Mouse (Mus musculus) kidney, postnatal 0 days (tissue): ENCODE data around the gene Ppp1r13b. TPM values are rescaled to one million over a fixed set of nuclear protein-coding genes. Genes with fewer than 3 reads are reported as not detected.

Experiments used
- ATAC-seq: fragments of 200-750 bp; cut with Nextera tagmentation; replicated peaks from 2 replicates; pipeline ENCODE4 v1.8.0; 2017; ENCODE audit warnings: low read depth, moderate number of reproducible peaks, moderate TSS enrichment, moderate library complexity; ENCODE audit not compliant: low FRiP score
- DNase-seq: peaks from one replicate; pipeline ENCODE4 v3.0.0-alpha.2; 2016; ENCODE audit warnings: low spot score
- H3K27ac ChIP-seq: fragments of 300-500 bp; sonication (generic); 2 replicates; pipeline ENCODE4 v1.5.1; 2014; ENCODE audit warnings: mild to moderate bottlenecking
- H3K27me3 ChIP-seq: fragments of 300-500 bp; sonication (generic); 2 replicates; pipeline ENCODE4 v1.6.1; 2014; ENCODE audit warnings: low read length, mixed read lengths; ENCODE audit not compliant: insufficient read depth
- H3K36me3 ChIP-seq: fragments of 300-500 bp; sonication (generic); 2 replicates; pipeline ENCODE4 v1.6.1; 2014; ENCODE audit warnings: low read length, mixed read lengths; ENCODE audit not compliant: insufficient read depth
- H3K4me1 ChIP-seq: fragments of 300-500 bp; sonication (generic); replicated peaks from 2 replicates; pipeline ENCODE4 v1.6.1; 2014; ENCODE audit warnings: antibody characterized with exemption, low read length, mixed read lengths; ENCODE audit not compliant: insufficient read depth
- H3K4me2 ChIP-seq: fragments of 300-500 bp; sonication (generic); 2 replicates; pipeline ENCODE4 v1.6.1; 2014; ENCODE audit warnings: mild to moderate bottlenecking, low read length, moderate library complexity, mixed read lengths
- H3K4me3 ChIP-seq: fragments of 300-500 bp; sonication (generic); replicated peaks from 2 replicates; pipeline ENCODE4 v1.5.1; 2014; ENCODE audit warnings: low read depth, low read length
- H3K9ac ChIP-seq: fragments of 300-500 bp; sonication (generic); 2 replicates; pipeline ENCODE4 v1.6.1; 2014; ENCODE audit warnings: low read depth, low read length
- H3K9me3 ChIP-seq: fragments of 300-500 bp; sonication (generic); replicated peaks from 2 replicates; pipeline ENCODE4 v1.6.1; 2016; ENCODE audit warnings: low read length, inconsistent platforms, mixed read lengths
- CTCF ChIP-seq: IDR thresholded peaks from 2 replicates; pipeline ENCODE4 v1.5.1; 2016; ENCODE audit warnings: antibody characterized with exemption, low read depth, mild to moderate bottlenecking, moderate library complexity
- WGBS: fragments of 180-500 bp; shearing (Covaris S2); extraction: QIAGEN DNeasy Blood & Tissue Kit; methylation state at CpG from one replicate; pipeline ENCODE4 v1.1.7; 2014; 5-methylcytosine and 5-hydroxymethylcytosine counted together
- polyA plus RNA-seq: library from polyadenylated mRNA; unstranded; fragments of >200 nt; fragmentation: Nextera tagmentation; extraction: Ambion mirVana; gene quantifications from 2 replicates; pipeline ENCODE4 v1.2.1, GENCODE M21; 2015

Gene Ppp1r13b
- polyA plus RNA-seq, 1 experiment from 2014 or later = 16.7 TPM

- 47% methylated on average over 4 of the region's 4 CpGs for WGBS
- no peaks in the 10 kb centered on the region for H3K4me1 ChIP-seq
- ATAC-seq = no peak
Observed at GRCm38 (mm10) chr12:111853546-111853945, 54.4 kb downstream of the Ppp1r13b start.

DNA sequence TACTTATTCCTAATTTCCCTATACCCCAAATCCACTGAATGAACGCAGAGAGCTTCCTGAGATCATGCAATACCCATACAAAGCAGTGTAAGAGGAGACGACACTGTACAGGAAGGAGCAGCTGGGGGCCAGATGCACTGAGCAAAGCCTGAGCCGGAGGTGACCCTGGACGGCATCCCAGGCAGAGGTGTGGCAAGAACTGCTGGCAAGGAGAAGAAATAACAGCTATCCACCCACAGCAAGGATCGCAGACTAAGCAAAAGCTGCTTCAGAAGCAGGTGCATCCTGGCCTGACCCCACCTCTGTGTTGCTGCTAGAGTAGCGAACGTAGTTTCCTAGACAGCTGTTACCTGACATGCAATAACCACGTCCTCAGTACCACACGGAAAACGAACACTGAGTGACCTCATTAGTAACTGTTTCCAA, 54.9 kb downstream of the Ppp1r13b start:
- no peak overlapping the region for H3K9ac ChIP-seq
- 39% methylated on average over 10 of the region's 10 CpGs for WGBS
- no peak for ATAC-seq
- H3K4me3 ChIP-seq = no peak overlapping the region
- no peaks in the 10 kb centered on the region for H3K9me3 ChIP-seq
- DNase-seq = peak; percentile 32
- no peaks in the 10 kb centered on the region for H3K4me1 ChIP-seq
- H3K4me2 ChIP-seq = no peak overlapping the region
- no peak for TF ChIP-seq CTCF
- no peak overlapping the region for H3K27ac ChIP-seq
- 0 out of 2 replicates have a peak, but pooled peaks cover 7% of the 10 kb centered on the region for H3K36me3 ChIP-seq
- no peaks in the 10 kb centered on the region for H3K27me3 ChIP-seq

More at GRCm38 (mm10) chr12:111853546-111853945, 54.4 kb downstream of the Ppp1r13b start:
- Histone ChIP-seq H3K4me2 (no peak overlapping the region), H3K27ac (no peak overlapping the region), H3K36me3 (0 out of 2 replicates have a peak, but pooled peaks cover 7% of the 10 kb centered on the region), H3K9ac (no peak overlapping the region), H3K4me3 (no peak overlapping the region), H3K27me3 (no peaks in the 10 kb centered on the region), H3K9me3 (no peaks in the 10 kb centered on the region)
- no peak for TF ChIP-seq CTCF
- DNase-seq = no peak

DNA sequence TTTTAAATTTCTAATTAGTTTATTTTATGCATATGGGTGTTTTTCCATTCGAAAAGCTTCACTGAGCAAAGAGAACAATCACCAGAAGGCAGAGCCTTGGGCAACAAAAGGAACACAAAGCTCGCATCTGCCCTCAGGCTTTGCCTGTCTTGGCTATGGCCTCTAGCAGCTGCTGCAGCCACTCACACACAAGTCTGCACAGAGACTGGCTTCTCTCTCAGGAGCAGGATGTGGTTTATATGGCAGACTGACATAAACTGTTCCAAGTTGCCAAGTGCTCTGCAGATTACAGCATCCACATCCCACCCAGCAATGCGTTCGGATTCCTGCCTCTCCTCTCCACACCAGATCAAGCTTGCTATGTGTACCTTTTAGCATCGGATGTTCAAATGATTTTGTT, 56.2 kb downstream of the Ppp1r13b start:
- no peaks in the 10 kb centered on the region for H3K9me3 ChIP-seq
- no peak overlapping the region for H3K4me3 ChIP-seq
- no peaks in the 10 kb centered on the region for H3K4me1 ChIP-seq
- DNase-seq (no peak), ATAC-seq (no peak)
- H3K9ac ChIP-seq = no peak overlapping the region
- H3K27ac ChIP-seq = no peak overlapping the region
- no peaks in the 10 kb centered on the region for H3K27me3 ChIP-seq
- no peak for TF ChIP-seq CTCF
- 84% methylated on average over 5 of the region's 5 CpGs for WGBS
- no peak overlapping the region for H3K4me2 ChIP-seq
- H3K36me3 ChIP-seq = 0 out of 2 replicates have a peak, but pooled peaks cover 7% of the 10 kb centered on the region

- WGBS = 75% methylated on average over 2 of the region's 2 CpGs
- Histone ChIP-seq H3K9me3 (no peaks in the 10 kb centered on the region), H3K4me1 (no peaks in the 10 kb centered on the region), H3K4me2 (no peak overlapping the region), H3K9ac (no peak overlapping the region), H3K27ac (no peak overlapping the region), H3K27me3 (no peaks in the 10 kb centered on the region), H3K4me3 (no peak overlapping the region), H3K36me3 (0 out of 2 replicates have a peak, but pooled peaks cover 4% of the 10 kb centered on the region)
- DNase-seq (no peak), ATAC-seq (no peak)
- peak; percentile 53 for TF ChIP-seq CTCF
Observed at GRCm38 (mm10) chr12:111851235-111851634, 56.7 kb downstream of the Ppp1r13b start.

DNA sequence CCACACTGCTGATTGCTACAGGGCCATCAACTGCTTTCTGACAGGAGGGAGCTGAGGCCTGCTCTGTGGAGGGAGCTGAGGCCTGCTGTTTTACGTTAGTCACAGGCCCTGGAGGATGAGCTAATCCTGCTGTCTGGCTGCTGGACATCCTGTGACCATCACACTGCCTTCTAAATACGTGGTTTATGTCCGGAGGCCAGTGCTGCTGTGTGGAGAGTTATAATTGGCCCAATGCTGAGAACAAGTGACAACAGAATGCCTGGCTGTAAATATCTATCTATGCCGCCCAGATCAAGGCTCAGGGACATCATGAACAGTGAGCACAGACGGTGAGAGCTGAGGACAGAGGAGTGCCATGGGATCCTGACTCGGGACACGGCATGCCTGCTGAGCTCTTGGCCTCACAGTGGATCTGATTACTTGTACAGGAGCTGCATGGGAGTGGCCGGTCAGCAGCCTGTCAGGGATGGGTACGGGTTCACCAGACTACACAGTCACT, 59.6 kb downstream of the Ppp1r13b start:
- ATAC-seq (peak; percentile 33; the same call in 1 of the 2 replicates), DNase-seq (no peak)
- Histone ChIP-seq H3K4me1 (no peaks in the 10 kb centered on the region), H3K27me3 (no peaks in the 10 kb centered on the region), H3K27ac (no peak overlapping the region), H3K9ac (no peak overlapping the region), H3K4me3 (no peak overlapping the region), H3K36me3 (peaks cover 2% of the 10 kb centered on the region; the same call in 1 of the 2 replicates), H3K4me2 (no peak overlapping the region), H3K9me3 (no peaks in the 10 kb centered on the region)
- no peak for TF ChIP-seq CTCF
- 64% methylated on average over 9 of the region's 9 CpGs for WGBS

GRCm38 (mm10) chr12:111846815-111847214, 61.1 kb downstream of the Ppp1r13b start:
- ATAC-seq (no peak), DNase-seq (no peak)
- Histone ChIP-seq H3K27me3 (no peaks in the 10 kb centered on the region), H3K9ac (no peak overlapping the region), H3K36me3 (peaks cover 12% of the 10 kb centered on the region; the same call in 1 of the 2 replicates), H3K4me3 (no peak overlapping the region), H3K4me2 (no peak overlapping the region), H3K27ac (no peak overlapping the region), H3K4me1 (no peaks in the 10 kb centered on the region), H3K9me3 (no peaks in the 10 kb centered on the region)
- no peak for TF ChIP-seq CTCF
- 66% methylated on average over 10 of the region's 10 CpGs for WGBS

GRCm38 (mm10) chr12:111845953-111846352, 62.0 kb downstream of the Ppp1r13b start:
- Histone ChIP-seq H3K27ac (no peak overlapping the region), H3K9ac (no peak overlapping the region), H3K4me2 (no peak overlapping the region), H3K27me3 (no peaks in the 10 kb centered on the region), H3K4me3 (no peak overlapping the region), H3K36me3 (peaks cover 16% of the 10 kb centered on the region; the same call in 1 of the 2 replicates), H3K9me3 (no peaks in the 10 kb centered on the region), H3K4me1 (no peaks in the 10 kb centered on the region)
- no peak for ATAC-seq
- WGBS = 94% methylated on average over 4 of the region's 4 CpGs
- TF ChIP-seq CTCF = no peak
- no peak for DNase-seq
